Mouse (Mus musculus): Measurements from ENCODE around the gene Wscd1. TPM values are rescaled to one million over a fixed set of nuclear protein-coding genes. Genes with fewer than 3 reads are reported as not detected.
A peak's percentile ranks its signal among the peaks of the same experiment; 100 is the strongest.

Gene Wscd1
- total RNA-seq (2017): not detected in 2 replicates

DNA sequence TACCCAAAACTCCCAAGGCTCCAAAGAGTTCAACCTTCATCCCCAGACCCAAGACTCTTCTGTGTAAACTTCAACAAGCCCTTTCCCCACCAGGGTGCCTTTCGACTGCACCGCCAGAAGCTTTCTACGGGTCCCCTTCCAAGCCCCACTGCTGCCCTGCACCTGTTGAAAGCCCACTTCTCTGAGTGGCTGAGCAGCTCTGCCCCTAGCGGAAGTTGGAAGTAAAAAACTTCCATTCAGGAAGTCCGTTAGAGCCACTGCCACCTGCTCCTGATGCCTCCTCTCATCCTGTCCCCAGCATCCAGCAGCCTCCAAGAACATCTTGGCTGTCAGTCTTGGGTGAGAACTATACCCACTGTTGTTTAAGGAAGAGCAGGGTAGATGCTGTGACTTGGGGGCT is at the start of gene Wscd1:
Gene Wscd1, plus strand, starts transcription at position 250 of the 400 bp plus-strand sequence.
- no peak for ATAC-seq (replicated peaks in 1 of 2; ENCODE audit: insufficient read depth in 1 of 2, low FRiP score in 2 of 2, low TSS enrichment in 1 of 2, low read depth in 1 of 2, poor library complexity in 2 of 2, severe bottlenecking in 2 of 2)

DNA sequence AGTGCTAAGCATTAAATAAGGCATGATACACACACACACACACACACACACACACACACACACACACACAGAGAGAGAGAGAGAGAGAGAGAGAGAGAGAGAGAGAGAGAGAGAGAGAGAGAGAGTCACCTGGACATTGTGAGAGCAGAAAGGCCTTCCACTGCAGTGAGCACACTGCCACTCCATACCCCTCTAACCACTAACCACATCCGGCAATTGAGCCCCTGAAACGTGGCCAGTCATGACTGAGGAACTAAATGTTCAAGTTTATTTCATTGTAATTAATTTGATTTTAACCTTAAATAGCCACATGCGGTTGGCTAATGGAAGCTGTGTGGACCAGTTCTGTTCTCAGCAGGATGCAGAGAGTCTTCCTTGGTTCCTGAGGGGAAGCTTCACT is 21.7 kb upstream of the Wscd1 start:
- peak; percentile 84 to 90 for ATAC-seq (replicated peaks in 1 of 2; ENCODE audit: insufficient read depth in 1 of 2, low FRiP score in 2 of 2, low TSS enrichment in 1 of 2, low read depth in 1 of 2, poor library complexity in 2 of 2, severe bottlenecking in 2 of 2)

DNA sequence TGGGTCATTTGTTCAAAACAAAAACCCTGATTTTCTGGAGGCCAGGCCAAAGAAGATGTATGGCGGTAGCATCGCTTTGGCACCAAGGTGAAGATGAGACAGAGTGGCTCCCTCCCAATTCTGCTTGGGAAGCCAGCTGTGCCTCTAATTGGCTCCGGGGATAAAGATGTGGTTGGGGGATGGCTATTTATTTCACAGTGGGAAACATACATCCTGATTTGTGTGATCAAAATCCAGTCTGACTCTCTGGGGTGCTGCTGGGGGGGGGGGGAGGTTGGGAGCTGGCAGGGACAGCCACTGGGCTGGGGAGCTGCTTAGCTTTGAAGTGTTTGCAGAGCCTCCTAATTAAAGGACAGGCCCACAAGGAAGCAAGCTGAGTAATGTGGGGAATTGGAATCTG is 20.4 kb upstream of the Wscd1 start:
- no peak for ATAC-seq (replicated peaks in 1 of 2; ENCODE audit: insufficient read depth in 1 of 2, low FRiP score in 2 of 2, low TSS enrichment in 1 of 2, low read depth in 1 of 2, poor library complexity in 2 of 2, severe bottlenecking in 2 of 2)

DNA sequence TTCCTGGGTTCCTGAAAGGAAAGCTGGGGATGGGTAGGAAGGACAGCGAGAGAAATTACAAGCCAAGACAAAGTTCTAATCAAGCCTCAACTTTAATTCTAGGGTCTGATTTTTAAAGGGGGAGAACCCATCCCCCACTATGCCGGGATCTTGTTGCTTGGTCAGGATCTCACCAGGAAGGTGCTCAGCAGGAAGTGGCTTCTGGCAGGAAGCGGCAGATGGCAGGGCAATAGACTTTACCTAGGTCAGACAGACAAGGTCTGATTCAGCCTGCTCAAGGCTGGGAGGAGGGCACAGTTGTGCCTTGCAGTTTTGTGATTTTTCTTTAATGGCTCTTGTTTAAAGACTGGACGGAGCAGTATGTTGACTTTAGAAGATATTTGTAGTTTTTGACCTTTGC is 15.9 kb upstream of the Wscd1 start:
- ATAC-seq (replicated peaks in 1 of 2; ENCODE audit: insufficient read depth in 1 of 2, low FRiP score in 2 of 2, low TSS enrichment in 1 of 2, low read depth in 1 of 2, poor library complexity in 2 of 2, severe bottlenecking in 2 of 2): no peak

DNA sequence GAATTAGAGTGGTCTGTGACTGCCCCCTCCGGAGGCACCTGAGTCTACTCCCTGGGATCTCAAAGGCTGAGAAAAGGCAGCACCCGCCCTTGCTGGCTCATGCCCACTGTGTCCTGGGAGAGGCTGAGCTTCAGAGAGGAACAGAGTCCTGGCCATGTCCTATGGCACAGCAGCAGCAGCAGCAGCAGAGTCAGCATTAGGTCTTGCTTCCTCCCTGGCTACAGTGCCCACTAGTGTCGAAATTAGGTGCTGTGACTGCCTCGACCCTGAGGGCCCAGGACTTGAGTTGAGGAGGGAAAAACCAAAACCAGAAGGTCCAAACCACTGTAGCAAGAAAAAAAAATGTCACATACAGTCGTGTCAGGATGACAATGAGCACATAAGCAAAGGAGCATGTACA is 12.6 kb upstream of the Wscd1 start:
- peak; percentile 32 to 62; a peak in 2 of 4 replicates for ATAC-seq (replicated peaks in 1 of 2; ENCODE audit: insufficient read depth in 1 of 2, low FRiP score in 2 of 2, low TSS enrichment in 1 of 2, low read depth in 1 of 2, poor library complexity in 2 of 2, severe bottlenecking in 2 of 2)

DNA sequence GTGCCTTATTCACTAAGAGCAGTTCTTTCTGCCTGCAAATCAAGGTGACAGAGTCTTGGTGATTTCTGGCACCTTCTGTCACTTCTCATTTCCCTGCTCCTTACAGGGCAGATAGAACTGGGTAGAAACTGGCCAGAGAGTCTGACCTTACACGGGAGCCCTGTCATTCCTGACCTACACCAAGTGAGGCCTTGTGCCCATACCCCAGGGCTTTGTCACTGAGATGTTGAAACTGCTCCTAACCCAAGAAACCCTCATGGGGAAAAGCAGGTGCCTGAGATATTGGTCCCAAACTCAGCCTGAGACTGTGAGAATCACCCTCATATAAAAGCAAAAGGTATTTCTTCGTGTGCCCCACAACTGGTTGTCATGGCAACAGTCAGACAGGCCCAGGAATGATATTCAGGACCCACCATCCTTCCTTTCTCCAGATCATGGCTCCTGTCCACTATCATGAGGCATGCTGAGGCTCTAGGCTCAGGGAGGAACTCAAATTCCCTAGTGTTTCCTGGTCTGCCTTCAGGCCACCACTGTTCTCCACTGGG is 11.1 kb upstream of the Wscd1 start:
- ATAC-seq (replicated peaks in 1 of 2; ENCODE audit: insufficient read depth in 1 of 2, low FRiP score in 2 of 2, low TSS enrichment in 1 of 2, low read depth in 1 of 2, poor library complexity in 2 of 2, severe bottlenecking in 2 of 2): no peak

GRCm38 (mm10) chr11:71745875-71746274 is 3.8 kb upstream of the Wscd1 start:
- ATAC-seq (replicated peaks in 1 of 2; ENCODE audit: insufficient read depth in 1 of 2, low FRiP score in 2 of 2, low TSS enrichment in 1 of 2, low read depth in 1 of 2, poor library complexity in 2 of 2, severe bottlenecking in 2 of 2): no peak

- no peak for ATAC-seq (replicated peaks in 1 of 2; ENCODE audit: insufficient read depth in 1 of 2, low FRiP score in 2 of 2, low TSS enrichment in 1 of 2, low read depth in 1 of 2, poor library complexity in 2 of 2, severe bottlenecking in 2 of 2)
Measured at GRCm38 (mm10) chr11:71747719-71748118, 2.0 kb upstream of the Wscd1 start.

- ATAC-seq (replicated peaks in 1 of 2; ENCODE audit: insufficient read depth in 1 of 2, low FRiP score in 2 of 2, low TSS enrichment in 1 of 2, low read depth in 1 of 2, poor library complexity in 2 of 2, severe bottlenecking in 2 of 2): 0 out of 4 replicates have a peak, but pooled peaks of 1 of the 2 experiments have one; percentile 29
Measured at GRCm38 (mm10) chr11:71750534-71751173, 934 bp downstream of the Wscd1 start.

DNA sequence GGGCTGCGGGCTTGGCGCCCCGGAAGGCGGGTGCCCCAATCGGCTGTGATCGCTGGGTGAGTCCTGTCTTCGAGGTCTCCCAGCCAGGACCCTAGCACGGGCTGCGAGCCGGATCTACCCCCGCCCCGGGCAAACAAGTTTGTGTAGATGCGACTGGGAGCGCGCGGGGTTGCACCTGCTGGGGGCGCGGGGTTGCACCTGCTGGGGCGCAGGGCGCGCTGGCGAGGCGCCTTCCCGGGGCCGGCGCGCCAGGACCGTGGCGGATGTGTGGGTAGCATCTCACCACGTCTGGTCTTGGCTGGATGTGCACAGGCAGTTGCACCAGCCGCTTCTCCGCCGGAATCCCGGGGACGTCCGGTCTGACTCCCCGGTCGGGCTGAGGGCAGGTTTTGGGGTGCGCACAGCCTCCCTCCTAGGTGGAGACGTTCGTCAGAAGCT is 1.5 kb downstream of the Wscd1 start:
- ATAC-seq (replicated peaks in 1 of 2; ENCODE audit: insufficient read depth in 1 of 2, low FRiP score in 2 of 2, low TSS enrichment in 1 of 2, low read depth in 1 of 2, poor library complexity in 2 of 2, severe bottlenecking in 2 of 2): no peak

DNA sequence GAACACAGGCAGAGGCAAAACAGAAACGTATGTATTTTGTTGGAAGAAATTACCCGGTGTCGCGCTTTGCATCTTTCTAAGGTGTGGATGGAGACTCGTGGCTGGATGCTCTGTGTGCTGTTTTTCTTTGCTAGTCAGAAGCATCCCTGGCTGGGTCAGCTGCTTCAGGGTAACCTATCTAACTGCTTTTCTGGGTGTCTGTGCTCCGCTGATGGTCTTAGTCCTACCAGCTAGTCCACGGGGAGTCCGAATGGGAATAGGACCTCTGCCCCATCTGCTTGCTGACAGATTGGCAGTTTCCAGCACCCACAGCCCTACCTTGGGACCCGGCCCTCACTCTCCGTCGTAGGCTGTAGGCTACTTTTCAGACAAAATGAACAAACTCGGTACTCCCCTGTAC is 2.0 kb downstream of the Wscd1 start:
- no peak for ATAC-seq (replicated peaks in 1 of 2; ENCODE audit: insufficient read depth in 1 of 2, low FRiP score in 2 of 2, low TSS enrichment in 1 of 2, low read depth in 1 of 2, poor library complexity in 2 of 2, severe bottlenecking in 2 of 2)

- no peak for ATAC-seq (replicated peaks in 1 of 2; ENCODE audit: insufficient read depth in 1 of 2, low FRiP score in 2 of 2, low TSS enrichment in 1 of 2, low read depth in 1 of 2, poor library complexity in 2 of 2, severe bottlenecking in 2 of 2)
Measured at GRCm38 (mm10) chr11:71752626-71753025, 2.9 kb downstream of the Wscd1 start.

DNA sequence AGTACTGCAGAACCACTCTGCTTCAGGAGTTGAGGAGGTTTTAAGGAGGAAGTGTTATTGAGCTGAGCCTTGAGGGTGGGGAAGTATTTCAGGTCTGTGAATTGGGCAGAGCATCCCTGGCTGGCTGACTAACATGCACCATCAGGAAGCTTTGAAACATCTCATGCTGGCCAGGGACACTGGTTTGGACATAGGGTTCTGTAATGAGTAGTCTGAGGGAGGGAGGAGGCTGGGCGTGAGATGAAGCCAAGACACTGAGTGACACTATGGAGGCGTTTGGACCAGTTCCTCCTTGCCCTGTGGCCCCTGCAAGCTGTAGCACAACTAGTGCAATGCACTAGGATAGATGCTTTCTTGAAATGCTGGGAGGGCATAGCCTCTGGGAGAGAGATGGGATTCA is 5.4 kb downstream of the Wscd1 start:
- ATAC-seq (replicated peaks in 1 of 2; ENCODE audit: insufficient read depth in 1 of 2, low FRiP score in 2 of 2, low TSS enrichment in 1 of 2, low read depth in 1 of 2, poor library complexity in 2 of 2, severe bottlenecking in 2 of 2): no peak

DNA sequence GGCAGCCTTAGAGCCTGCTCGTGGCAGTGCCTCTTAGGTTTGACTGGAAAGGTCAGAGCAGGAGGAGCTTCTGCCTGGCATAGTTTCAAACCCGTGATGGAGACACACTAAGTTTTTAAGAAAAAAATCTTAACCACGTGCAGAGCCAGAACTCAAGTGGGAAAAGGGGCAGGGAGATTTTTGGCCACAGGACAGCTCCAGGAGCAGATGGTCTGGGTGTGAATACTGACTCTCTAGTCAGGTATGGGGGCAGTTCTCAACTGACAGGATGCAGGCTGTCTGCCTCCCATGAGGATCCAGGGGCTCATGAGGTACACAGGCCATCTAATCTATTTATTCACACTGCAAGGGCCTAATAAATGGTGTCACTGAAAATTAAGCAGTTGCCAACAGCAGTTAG is 6.6 kb downstream of the Wscd1 start:
- no peak for ATAC-seq (replicated peaks in 1 of 2; ENCODE audit: insufficient read depth in 1 of 2, low FRiP score in 2 of 2, low TSS enrichment in 1 of 2, low read depth in 1 of 2, poor library complexity in 2 of 2, severe bottlenecking in 2 of 2)

- ATAC-seq (replicated peaks in 1 of 2; ENCODE audit: insufficient read depth in 1 of 2, low FRiP score in 2 of 2, low TSS enrichment in 1 of 2, low read depth in 1 of 2, poor library complexity in 2 of 2, severe bottlenecking in 2 of 2): no peak
Measured at GRCm38 (mm10) chr11:71758211-71759110, 8.7 kb downstream of the Wscd1 start.

DNA sequence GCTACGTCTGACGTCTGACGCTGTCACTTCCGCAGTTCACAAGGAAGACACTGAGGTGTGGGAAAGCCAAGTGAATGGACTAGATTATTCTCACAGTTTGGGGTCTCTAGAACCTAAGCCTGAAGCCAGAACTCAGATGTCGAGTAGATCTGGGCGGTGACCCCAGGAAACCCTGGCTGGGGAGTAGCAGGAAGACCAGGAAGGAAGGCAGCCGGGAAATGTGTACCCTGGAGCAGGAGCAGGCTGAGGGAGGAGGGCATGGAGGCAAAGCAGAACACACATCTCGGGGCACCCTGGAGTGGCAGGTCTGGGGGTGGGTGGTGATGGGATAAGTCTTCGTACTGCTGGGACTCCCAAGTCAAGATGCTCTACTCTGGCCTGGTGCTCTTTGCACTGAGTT is 11.3 kb downstream of the Wscd1 start:
- no peak for ATAC-seq (replicated peaks in 1 of 2; ENCODE audit: insufficient read depth in 1 of 2, low FRiP score in 2 of 2, low TSS enrichment in 1 of 2, low read depth in 1 of 2, poor library complexity in 2 of 2, severe bottlenecking in 2 of 2)

DNA sequence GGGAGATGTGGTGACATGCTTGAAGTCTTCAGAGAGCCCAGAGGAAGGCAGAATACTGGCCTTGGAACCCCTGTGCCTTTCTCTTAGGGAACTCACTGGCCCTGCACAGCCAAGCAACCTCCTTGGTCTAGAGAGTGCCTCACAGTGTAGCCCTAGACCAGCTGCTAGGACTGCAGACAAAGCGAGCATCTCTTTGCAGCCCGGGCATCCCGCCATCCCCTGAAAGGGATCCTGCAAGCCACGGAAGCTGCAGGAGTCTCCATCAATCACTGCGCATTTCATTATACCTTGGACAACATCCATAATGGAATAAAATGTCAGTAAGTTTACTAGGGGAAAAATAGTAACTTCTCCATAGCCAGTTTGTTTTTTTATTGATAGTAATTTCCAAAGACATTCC is 13.4 kb downstream of the Wscd1 start:
- no peak for ATAC-seq (replicated peaks in 1 of 2; ENCODE audit: insufficient read depth in 1 of 2, low FRiP score in 2 of 2, low TSS enrichment in 1 of 2, low read depth in 1 of 2, poor library complexity in 2 of 2, severe bottlenecking in 2 of 2)

DNA sequence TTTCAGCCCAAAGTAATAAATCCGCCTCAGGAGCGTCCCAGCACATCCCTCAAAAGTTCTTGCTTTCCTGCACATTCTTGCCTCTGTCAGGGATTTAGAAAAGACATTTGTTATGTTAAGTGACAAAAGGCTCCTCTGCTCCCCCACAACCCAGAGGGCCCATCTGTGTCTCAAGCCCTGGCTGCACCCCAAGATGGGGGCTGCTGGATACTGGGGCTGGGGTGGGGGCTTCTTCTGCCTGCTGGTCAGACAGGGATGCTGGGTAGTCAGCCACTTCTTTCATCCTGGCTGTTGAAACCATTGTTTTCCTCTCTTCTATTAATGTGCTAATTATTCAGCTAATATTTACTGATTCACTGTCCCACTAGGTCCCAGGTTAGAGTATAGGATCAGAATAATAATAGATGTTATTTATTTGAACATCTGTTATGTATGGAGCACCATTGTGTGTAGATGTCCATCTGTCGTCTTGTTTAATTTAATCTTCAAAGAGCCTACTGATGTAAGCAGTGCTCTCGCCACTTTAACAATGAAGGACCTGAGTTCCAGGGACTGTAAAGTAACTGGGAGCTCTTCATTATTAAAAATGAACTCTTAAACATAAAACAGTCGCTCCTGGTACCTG is 14.0 kb downstream of the Wscd1 start:
- no peak for ATAC-seq (replicated peaks in 1 of 2; ENCODE audit: insufficient read depth in 1 of 2, low FRiP score in 2 of 2, low TSS enrichment in 1 of 2, low read depth in 1 of 2, poor library complexity in 2 of 2, severe bottlenecking in 2 of 2)

All from hematopoietic stem cell, adult 5-6 weeks (primary cell).